Mouse (Mus musculus): ENCODE measurements around the gene Fam185a. TPM values are rescaled to one million over a fixed set of nuclear protein-coding genes. Genes with fewer than 3 reads are reported as not detected.

Gene Fam185a
- polyA plus RNA-seq, 1 experiment from 2014 or later = 5.0 TPM

- ATAC-seq = no peak
- no peaks in the 10 kb centered on the region for H3K36me3 ChIP-seq
- H3K9me3 ChIP-seq = no peaks in the 10 kb centered on the region
- H3K27me3 ChIP-seq = no peaks in the 10 kb centered on the region
- H3K9ac ChIP-seq (replicated peaks) = no peak overlapping the region
- H3K27ac ChIP-seq = no peak overlapping the region
- 56% methylated on average over 13 of the region's 13 CpGs for WGBS
- H3K4me3 ChIP-seq (replicated peaks) = no peak overlapping the region
- H3K4me2 ChIP-seq (replicated peaks) = no peak overlapping the region
- no peaks in the 10 kb centered on the region for H3K4me1 ChIP-seq (replicated peaks)
These were observed 33.0 kb upstream of the Fam185a start for GRCm38 (mm10) chr5:21391616-21392384.

- no peak for ATAC-seq
- WGBS = 83% methylated on average over 2 of the region's 2 CpGs
- H3K27me3 ChIP-seq = no peaks in the 10 kb centered on the region
- no peaks in the 10 kb centered on the region for H3K9me3 ChIP-seq
- no peak overlapping the region for H3K4me2 ChIP-seq (replicated peaks)
- H3K4me3 ChIP-seq (replicated peaks) = no peak overlapping the region
- H3K4me1 ChIP-seq (replicated peaks) = no peaks in the 10 kb centered on the region
- H3K9ac ChIP-seq (replicated peaks) = no peak overlapping the region
- H3K36me3 ChIP-seq = no peaks in the 10 kb centered on the region
- no peak overlapping the region for H3K27ac ChIP-seq
These were observed 30.2 kb upstream of the Fam185a start for GRCm38 (mm10) chr5:21394562-21394961.

- Histone ChIP-seq H3K4me1 (replicated peaks) (no peaks in the 10 kb centered on the region), H3K4me3 (replicated peaks) (no peak overlapping the region), H3K4me2 (replicated peaks) (no peak overlapping the region), H3K9me3 (no peaks in the 10 kb centered on the region), H3K27ac (no peak overlapping the region), H3K36me3 (no peaks in the 10 kb centered on the region), H3K9ac (replicated peaks) (no peak overlapping the region), H3K27me3 (no peaks in the 10 kb centered on the region)
- ATAC-seq = no peak
- WGBS = 51% methylated on average over 7 of the region's 7 CpGs
These were observed 29.4 kb upstream of the Fam185a start for GRCm38 (mm10) chr5:21395205-21395840.

- H3K27me3 ChIP-seq = no peaks in the 10 kb centered on the region
- no peak overlapping the region for H3K27ac ChIP-seq
- WGBS = 92% methylated on average over 5 of the region's 5 CpGs
- H3K4me2 ChIP-seq (replicated peaks) = no peak overlapping the region
- H3K4me1 ChIP-seq (replicated peaks) = no peaks in the 10 kb centered on the region
- H3K36me3 ChIP-seq = no peaks in the 10 kb centered on the region
- H3K9me3 ChIP-seq = no peaks in the 10 kb centered on the region
- no peak overlapping the region for H3K4me3 ChIP-seq (replicated peaks)
- no peak for ATAC-seq
- no peak overlapping the region for H3K9ac ChIP-seq (replicated peaks)
These were observed 13.5 kb upstream of the Fam185a start for GRCm38 (mm10) chr5:21411261-21411666.

- Histone ChIP-seq H3K4me3 (replicated peaks) (no peak overlapping the region), H3K4me1 (replicated peaks) (no peaks in the 10 kb centered on the region), H3K36me3 (no peaks in the 10 kb centered on the region), H3K9me3 (no peaks in the 10 kb centered on the region), H3K4me2 (replicated peaks) (no peak overlapping the region), H3K27ac (no peak overlapping the region), H3K9ac (replicated peaks) (no peak overlapping the region), H3K27me3 (no peaks in the 10 kb centered on the region)
- no peak for ATAC-seq
- 82% methylated on average over 5 of the region's 5 CpGs for WGBS
These were observed 12.7 kb upstream of the Fam185a start for GRCm38 (mm10) chr5:21412056-21412455.

- no peak for ATAC-seq
- Histone ChIP-seq H3K9ac (replicated peaks) (no peak overlapping the region), H3K4me3 (replicated peaks) (no peak overlapping the region), H3K36me3 (no peaks in the 10 kb centered on the region), H3K4me1 (replicated peaks) (no peaks in the 10 kb centered on the region), H3K4me2 (replicated peaks) (no peak overlapping the region), H3K9me3 (no peaks in the 10 kb centered on the region), H3K27me3 (no peaks in the 10 kb centered on the region), H3K27ac (no peak overlapping the region)
- 98% methylated on average over 3 of the region's 3 CpGs for WGBS
These were observed 11.4 kb upstream of the Fam185a start for GRCm38 (mm10) chr5:21413322-21413721.

GRCm38 (mm10) chr5:21414116-21414820, 10.5 kb upstream of the Fam185a start:
- H3K4me1 ChIP-seq (replicated peaks) = no peaks in the 10 kb centered on the region
- no peak overlapping the region for H3K27ac ChIP-seq
- no peak overlapping the region for H3K4me3 ChIP-seq (replicated peaks)
- no peak overlapping the region for H3K9ac ChIP-seq (replicated peaks)
- ATAC-seq = no peak
- 62% methylated on average over 1 of the region's 1 CpGs for WGBS
- no peaks in the 10 kb centered on the region for H3K27me3 ChIP-seq
- H3K36me3 ChIP-seq = no peaks in the 10 kb centered on the region
- no peak overlapping the region for H3K4me2 ChIP-seq (replicated peaks)
- no peaks in the 10 kb centered on the region for H3K9me3 ChIP-seq

- no peaks in the 10 kb centered on the region for H3K4me1 ChIP-seq (replicated peaks)
- no peak overlapping the region for H3K4me3 ChIP-seq (replicated peaks)
- WGBS = 69% methylated on average over 4 of the region's 4 CpGs
- H3K27ac ChIP-seq = no peak overlapping the region
- H3K9ac ChIP-seq (replicated peaks) = no peak overlapping the region
- no peaks in the 10 kb centered on the region for H3K36me3 ChIP-seq
- H3K9me3 ChIP-seq = no peaks in the 10 kb centered on the region
- H3K4me2 ChIP-seq (replicated peaks) = no peak overlapping the region
- ATAC-seq = no peak
- 0 out of 2 replicates have a peak, but pooled peaks cover 3% of the 10 kb centered on the region for H3K27me3 ChIP-seq
These were observed 6.1 kb upstream of the Fam185a start for GRCm38 (mm10) chr5:21418613-21419012.

GRCm38 (mm10) chr5:21420609-21421008, 4.1 kb upstream of the Fam185a start:
- H3K27me3 ChIP-seq = 0 out of 2 replicates have a peak, but pooled peaks cover 3% of the 10 kb centered on the region
- H3K4me1 ChIP-seq (replicated peaks) = peaks cover 4% of the 10 kb centered on the region
- no peak overlapping the region for H3K9ac ChIP-seq (replicated peaks)
- ATAC-seq = no peak
- no peak overlapping the region for H3K27ac ChIP-seq
- no peaks in the 10 kb centered on the region for H3K9me3 ChIP-seq
- no peaks in the 10 kb centered on the region for H3K36me3 ChIP-seq
- no peak overlapping the region for H3K4me2 ChIP-seq (replicated peaks)
- no peak overlapping the region for H3K4me3 ChIP-seq (replicated peaks)
- 32% methylated on average over 1 of the region's 1 CpGs for WGBS

GRCm38 (mm10) chr5:21426666-21427065, 1.9 kb downstream of the Fam185a start:
- Histone ChIP-seq H3K4me2 (replicated peaks) (0 out of 2 replicates have a peak overlapping the region, but pooled peaks have one; percentile 98), H3K9me3 (no peaks in the 10 kb centered on the region), H3K27ac (no peak overlapping the region), H3K27me3 (peaks cover 12% of the 10 kb centered on the region), H3K4me1 (replicated peaks) (peaks cover 13% of the 10 kb centered on the region), H3K36me3 (no peaks in the 10 kb centered on the region), H3K4me3 (replicated peaks) (no peak overlapping the region), H3K9ac (replicated peaks) (no peak overlapping the region)
- no peak for ATAC-seq
- 96% methylated on average over 6 of the region's 6 CpGs for WGBS

- H3K9me3 ChIP-seq = no peaks in the 10 kb centered on the region
- no peak for ATAC-seq
- peaks cover 4% of the 10 kb centered on the region for H3K4me1 ChIP-seq (replicated peaks)
- H3K36me3 ChIP-seq = no peaks in the 10 kb centered on the region
- no peak overlapping the region for H3K9ac ChIP-seq (replicated peaks)
- peaks cover 17% of the 10 kb centered on the region for H3K27me3 ChIP-seq
- 80% methylated on average over 11 of the region's 11 CpGs for WGBS
- H3K4me2 ChIP-seq (replicated peaks) = no peak overlapping the region
- H3K27ac ChIP-seq = no peak overlapping the region
- no peak overlapping the region for H3K4me3 ChIP-seq (replicated peaks)
These were observed 9.6 kb downstream of the Fam185a start for GRCm38 (mm10) chr5:21434148-21434929.
